Mouse (Mus musculus) frontal cortex, adult 2 months (tissue): ENCODE measurements around the gene Grik4. TPM values are rescaled to one million over a fixed set of nuclear protein-coding genes. Genes with fewer than 3 reads are reported as not detected.

Source experiments
- polyA plus RNA-seq: library from polyadenylated mRNA; depleted of rRNA; stranded (reverse); fragments of >200 nt; gene quantifications from 2 replicates; pipeline ENCODE4 v1.2.3, GENCODE M21; 2012; rRNA removed

Gene Grik4
- polyA plus RNA-seq, 1 experiment, result 10.4 TPM

Other genes starting within 250 kb of the Grik4 start
- 63.2 and 67.2 TPM in 2 replicates for gene Arhgef12, start 162.7 kb upstream of the Grik4 start, polyA plus RNA-seq
- 26.1 and 28.1 TPM in 2 replicates for gene Tmem136, start 172.1 kb upstream of the Grik4 start, polyA plus RNA-seq